Mouse (Mus musculus) midbrain, embryonic 11.5 days (tissue): ENCODE measurements around the gene Tsku. TPM values are rescaled to one million over a fixed set of nuclear protein-coding genes. Genes with fewer than 3 reads are reported as not detected.

Experiments
- ATAC-seq: fragments of 200-750 bp; cut with Nextera tagmentation; 2 replicates; pipeline ENCODE4 v1.8.0; 2017; ENCODE audit warnings: moderate TSS enrichment, moderate library complexity; ENCODE audit not compliant: low FRiP score
- DNase-seq: peaks from one replicate; pipeline ENCODE4 v3.0.0; 2015; ENCODE audit warnings: low spot score; ENCODE audit errors: missing footprints
- H3K27ac ChIP-seq: fragments of 300-500 bp; sonication (generic); 2 replicates; pipeline ENCODE4 v1.5.1; 2014; ENCODE audit warnings: low read depth, low read length
- H3K27me3 ChIP-seq: fragments of 300-500 bp; sonication (generic); 2 replicates; pipeline ENCODE4 v1.6.1; 2014; ENCODE audit warnings: mild to moderate bottlenecking, low read length, moderate library complexity, mixed read lengths; ENCODE audit not compliant: control insufficient read depth, insufficient read depth
- H3K36me3 ChIP-seq: fragments of 300-500 bp; sonication (generic); 2 replicates; pipeline ENCODE4 v1.6.1; 2014; ENCODE audit warnings: mild to moderate bottlenecking, low read length, moderate library complexity, mixed read lengths; ENCODE audit not compliant: control insufficient read depth, insufficient read depth
- H3K4me1 ChIP-seq: fragments of 300-500 bp; sonication (generic); 2 replicates; pipeline ENCODE4 v1.6.1; 2014; ENCODE audit warnings: low read length; ENCODE audit not compliant: control insufficient read depth, insufficient read depth
- H3K4me2 ChIP-seq: fragments of 300-500 bp; sonication (generic); 2 replicates; pipeline ENCODE4 v1.6.1; 2014; ENCODE audit warnings: mild to moderate bottlenecking, moderate library complexity
- H3K4me3 ChIP-seq: fragments of 300-500 bp; sonication (generic); 2 replicates; pipeline ENCODE4 v1.5.1; 2014; ENCODE audit warnings: low read depth, low read length
- H3K9ac ChIP-seq: fragments of 300-500 bp; sonication (generic); 2 replicates; pipeline ENCODE4 v1.6.1; 2014; ENCODE audit warnings: low read length
- H3K9me3 ChIP-seq: fragments of 300-500 bp; sonication (generic); 2 replicates; pipeline ENCODE4 v1.6.1; 2016; ENCODE audit warnings: low read length; ENCODE audit not compliant: control insufficient read depth
- WGBS: fragments of 180-500 bp; shearing (Covaris S2); extraction: QIAGEN DNeasy Blood & Tissue Kit; methylation state at CpG from one replicate; pipeline ENCODE4 v1.1.7; 2014; 5-methylcytosine and 5-hydroxymethylcytosine counted together
- polyA plus RNA-seq: library from polyadenylated mRNA; unstranded; fragments of >200 nt; fragmentation: Nextera tagmentation; extraction: Ambion mirVana; gene quantifications from 2 replicates; pipeline ENCODE4 v1.2.1, GENCODE M21; 2014

Tsku gene
- polyA plus RNA-seq, 1 experiment from 2014 or later, result 7.3 TPM

GRCm38 (mm10) chr7:98353616-98354015 is 7.5 kb downstream of the Tsku start:
- no peak overlapping the region for H3K4me3 ChIP-seq
- H3K27me3 ChIP-seq, result no peaks in the 10 kb centered on the region
- H3K36me3 ChIP-seq, result peaks cover 3% of the 10 kb centered on the region
- H3K9ac ChIP-seq, result no peak overlapping the region
- ATAC-seq (no peak), DNase-seq (peak; percentile 78)
- H3K4me2 ChIP-seq, result no peak overlapping the region
- peaks cover 28% of the 10 kb centered on the region for H3K4me1 ChIP-seq
- 91% methylated on average over 5 of the region's 5 CpGs for WGBS
- H3K27ac ChIP-seq, result no peak overlapping the region
- H3K9me3 ChIP-seq, result no peaks in the 10 kb centered on the region

- DNase-seq, result peak; percentile 65
- Histone ChIP-seq H3K27ac (no peak overlapping the region), H3K36me3 (peaks cover 3% of the 10 kb centered on the region), H3K9ac (no peak overlapping the region), H3K9me3 (no peaks in the 10 kb centered on the region), H3K4me1 (peaks cover 27% of the 10 kb centered on the region), H3K4me3 (no peak overlapping the region), H3K4me2 (no peak overlapping the region), H3K27me3 (no peaks in the 10 kb centered on the region)
- ATAC-seq, result no peak
- 94% methylated on average over 3 of the region's 3 CpGs for WGBS
Measured at GRCm38 (mm10) chr7:98351523-98351922, 9.6 kb downstream of the Tsku start.

- H3K9ac ChIP-seq, result no peak overlapping the region
- peaks cover 3% of the 10 kb centered on the region for H3K36me3 ChIP-seq
- H3K4me1 ChIP-seq, result peaks cover 10% of the 10 kb centered on the region
- no peak overlapping the region for H3K4me3 ChIP-seq
- no peaks in the 10 kb centered on the region for H3K9me3 ChIP-seq
- H3K27ac ChIP-seq, result no peak overlapping the region
- no peak overlapping the region for H3K4me2 ChIP-seq
- DNase-seq (peak; percentile 23), ATAC-seq (no peak)
- 92% methylated on average over 6 of the region's 6 CpGs for WGBS
- H3K27me3 ChIP-seq, result no peaks in the 10 kb centered on the region
Measured at GRCm38 (mm10) chr7:98349821-98350220, 11.3 kb downstream of the Tsku start.

GRCm38 (mm10) chr7:98349096-98349495 is 12.0 kb downstream of the Tsku start:
- ATAC-seq, result peak; percentile 31; the same call in 1 of the 2 replicates
- peak; percentile 98 for DNase-seq
- H3K9ac ChIP-seq, result no peak overlapping the region
- no peak overlapping the region for H3K27ac ChIP-seq
- H3K9me3 ChIP-seq, result no peaks in the 10 kb centered on the region
- no peak overlapping the region for H3K4me2 ChIP-seq
- no peaks in the 10 kb centered on the region for H3K27me3 ChIP-seq
- WGBS, result 23% methylated on average over 5 of the region's 5 CpGs
- no peak overlapping the region for H3K4me3 ChIP-seq
- H3K4me1 ChIP-seq, result peaks cover 3% of the 10 kb centered on the region
- H3K36me3 ChIP-seq, result peaks cover 3% of the 10 kb centered on the region

GRCm38 (mm10) chr7:98348043-98348442 is 13.1 kb downstream of the Tsku start:
- Histone ChIP-seq H3K27ac (no peak overlapping the region), H3K4me1 (no peaks in the 10 kb centered on the region), H3K4me2 (no peak overlapping the region), H3K9me3 (no peaks in the 10 kb centered on the region), H3K9ac (no peak overlapping the region), H3K27me3 (no peaks in the 10 kb centered on the region), H3K4me3 (no peak overlapping the region), H3K36me3 (peaks cover 3% of the 10 kb centered on the region)
- DNase-seq (peak; percentile 92), ATAC-seq (no peak)
- 60% methylated on average over 7 of the region's 7 CpGs for WGBS

GRCm38 (mm10) chr7:98347471-98347870 is 13.7 kb downstream of the Tsku start:
- H3K9ac ChIP-seq, result no peak overlapping the region
- ATAC-seq (no peak), DNase-seq (peak; percentile 69)
- no peaks in the 10 kb centered on the region for H3K4me1 ChIP-seq
- no peak overlapping the region for H3K4me3 ChIP-seq
- H3K9me3 ChIP-seq, result no peaks in the 10 kb centered on the region
- H3K27ac ChIP-seq, result no peak overlapping the region
- 87% methylated on average over 5 of the region's 5 CpGs for WGBS
- peaks cover 3% of the 10 kb centered on the region for H3K36me3 ChIP-seq
- no peaks in the 10 kb centered on the region for H3K27me3 ChIP-seq
- no peak overlapping the region for H3K4me2 ChIP-seq

GRCm38 (mm10) chr7:98345036-98345435 is 16.1 kb downstream of the Tsku start:
- Histone ChIP-seq H3K9me3 (no peaks in the 10 kb centered on the region), H3K27ac (no peak overlapping the region), H3K9ac (no peak overlapping the region), H3K27me3 (no peaks in the 10 kb centered on the region), H3K4me3 (no peak overlapping the region), H3K36me3 (no peaks in the 10 kb centered on the region), H3K4me2 (no peak overlapping the region), H3K4me1 (no peaks in the 10 kb centered on the region)
- ATAC-seq (no peak), DNase-seq (peak; percentile 65)
- WGBS, result 58% methylated on average over 6 of the region's 6 CpGs

GRCm38 (mm10) chr7:98344361-98344760 is 16.8 kb downstream of the Tsku start:
- Histone ChIP-seq H3K27me3 (no peaks in the 10 kb centered on the region), H3K27ac (no peak overlapping the region), H3K9me3 (no peaks in the 10 kb centered on the region), H3K4me3 (no peak overlapping the region), H3K4me2 (no peak overlapping the region), H3K4me1 (no peaks in the 10 kb centered on the region), H3K36me3 (no peaks in the 10 kb centered on the region), H3K9ac (no peak overlapping the region)
- 25% methylated on average over 3 of the region's 3 CpGs for WGBS
- ATAC-seq, result 0 out of 2 replicates have a peak, but pooled peaks have one; percentile 43
- DNase-seq, result peak; percentile 85

GRCm38 (mm10) chr7:98342249-98342648 is 18.9 kb downstream of the Tsku start:
- no peak overlapping the region for H3K9ac ChIP-seq
- no peak overlapping the region for H3K4me2 ChIP-seq
- ATAC-seq (no peak), DNase-seq (peak; percentile 78)
- WGBS, result 62% methylated on average over 3 of the region's 3 CpGs
- H3K9me3 ChIP-seq, result no peaks in the 10 kb centered on the region
- no peaks in the 10 kb centered on the region for H3K36me3 ChIP-seq
- H3K4me3 ChIP-seq, result no peak overlapping the region
- H3K4me1 ChIP-seq, result no peaks in the 10 kb centered on the region
- no peaks in the 10 kb centered on the region for H3K27me3 ChIP-seq
- no peak overlapping the region for H3K27ac ChIP-seq
